Mouse (Mus musculus): ENCODE results near the gene Cmtm7. TPM values are rescaled to one million over a fixed set of nuclear protein-coding genes. Genes with fewer than 3 reads are reported as not detected.

Gene Cmtm7
- polyA plus RNA-seq, 1 experiment, result 38.1 TPM

- Histone ChIP-seq H3K4me3 (no peak overlapping the region), H3K4me2 (ENCODE audit: low read depth) (no peak overlapping the region), H3K79me2 (ENCODE audit: control insufficient read depth, insufficient read depth) (no peaks in the 10 kb centered on the region), H3ac (ENCODE audit: control insufficient read depth, insufficient read length) (no peak overlapping the region), H3K36me3 (ENCODE audit: control insufficient read depth, insufficient read depth) (no peaks in the 10 kb centered on the region), H3K27me3 (ENCODE audit: control insufficient read depth, insufficient read depth, insufficient read length) (no peaks in the 10 kb centered on the region)
- no peak for TF ChIP-seq TCF12 (IDR thresholded peaks at IDR 0.05; ENCODE audit: insufficient read depth, poor library complexity, severe bottlenecking)
- TF ChIP-seq MAX (IDR thresholded peaks at IDR 0.05; ENCODE audit: low read depth), result no peak
- TF ChIP-seq CEBPB (IDR thresholded peaks at IDR 0.05; ENCODE audit: insufficient read depth, poor library complexity, severe bottlenecking), result no peak
- no peak for TF ChIP-seq REST (IDR thresholded peaks at IDR 0.05; ENCODE audit: insufficient read depth, insufficient read length)
- TF ChIP-seq MYOD1 (IDR thresholded peaks at IDR 0.05; ENCODE audit: control insufficient read depth in 1 of 3, insufficient read length in 2 of 3, low read depth in 2 of 3), result no peak
- TF ChIP-seq POLR2AphosphoS2 (IDR thresholded peaks at IDR 0.05; ENCODE audit: insufficient read length, low read depth), result no peak
- no peak for TF ChIP-seq USF1 (IDR thresholded peaks at IDR 0.05; ENCODE audit: low read depth)
- no peak for TF ChIP-seq POLR2A (IDR thresholded peaks at IDR 0.05; ENCODE audit: insufficient read length, low read depth)
- no peak for TF ChIP-seq MYOG (IDR thresholded peaks at IDR 0.05; ENCODE audit: control insufficient read depth in 1 of 3, insufficient read depth in 1 of 3, insufficient read length in 2 of 3, low read depth in 2 of 3)
- TF ChIP-seq E2F4 (IDR thresholded peaks at IDR 0.05; ENCODE audit: insufficient read depth), result no peak
- no peak for TF ChIP-seq TCF3 (IDR thresholded peaks at IDR 0.05; ENCODE audit: insufficient read length, low read depth)
- TF ChIP-seq SRF (IDR thresholded peaks at IDR 0.05; ENCODE audit: control insufficient read depth, insufficient read length, low read depth), result no peak
Observed at GRCm38 (mm10) chr9:114808671-114809070, 27.0 kb upstream of the Cmtm7 start.

- TF ChIP-seq POLR2A (IDR thresholded peaks at IDR 0.05; ENCODE audit: insufficient read length, low read depth), result no peak
- TF ChIP-seq TCF12 (IDR thresholded peaks at IDR 0.05; ENCODE audit: insufficient read depth, poor library complexity, severe bottlenecking), result no peak
- no peak for TF ChIP-seq SRF (IDR thresholded peaks at IDR 0.05; ENCODE audit: control insufficient read depth, insufficient read length, low read depth)
- no peak for TF ChIP-seq E2F4 (IDR thresholded peaks at IDR 0.05; ENCODE audit: insufficient read depth)
- no peak for TF ChIP-seq REST (IDR thresholded peaks at IDR 0.05; ENCODE audit: insufficient read depth, insufficient read length)
- no peak for TF ChIP-seq MYOD1 (IDR thresholded peaks at IDR 0.05; ENCODE audit: control insufficient read depth in 1 of 3, insufficient read length in 2 of 3, low read depth in 2 of 3)
- no peak for TF ChIP-seq POLR2AphosphoS2 (IDR thresholded peaks at IDR 0.05; ENCODE audit: insufficient read length, low read depth)
- TF ChIP-seq TCF3 (IDR thresholded peaks at IDR 0.05; ENCODE audit: insufficient read length, low read depth), result no peak
- no peaks in the 10 kb centered on the region for H3K27me3 ChIP-seq (ENCODE audit: control insufficient read depth, insufficient read depth, insufficient read length)
Observed at GRCm38 (mm10) chr9:114807261-114807660, 25.6 kb upstream of the Cmtm7 start.

GRCm38 (mm10) chr9:114805151-114805671 lies 23.6 kb upstream of the Cmtm7 start:
- Histone ChIP-seq H3K4me2 (ENCODE audit: low read depth) (no peak overlapping the region), H3K36me3 (ENCODE audit: control insufficient read depth, insufficient read depth) (no peaks in the 10 kb centered on the region), H3K4me3 (no peak overlapping the region), H3K79me2 (ENCODE audit: control insufficient read depth, insufficient read depth) (no peaks in the 10 kb centered on the region), H3ac (ENCODE audit: control insufficient read depth, insufficient read length) (no peak overlapping the region), H3K27me3 (ENCODE audit: control insufficient read depth, insufficient read depth, insufficient read length) (peaks cover 4% of the 10 kb centered on the region)
- peak; percentile 24 for TF ChIP-seq TCF12 (IDR thresholded peaks at IDR 0.05; ENCODE audit: insufficient read depth, poor library complexity, severe bottlenecking)
- TF ChIP-seq MAX (IDR thresholded peaks at IDR 0.05; ENCODE audit: low read depth), result peak; percentile 42
- TF ChIP-seq CEBPB (IDR thresholded peaks at IDR 0.05; ENCODE audit: insufficient read depth, poor library complexity, severe bottlenecking), result no peak
- TF ChIP-seq TCF3 (IDR thresholded peaks at IDR 0.05; ENCODE audit: insufficient read length, low read depth), result no peak
- no peak for TF ChIP-seq E2F4 (IDR thresholded peaks at IDR 0.05; ENCODE audit: insufficient read depth)
- TF ChIP-seq MYOD1 (IDR thresholded peaks at IDR 0.05; ENCODE audit: control insufficient read depth in 1 of 3, insufficient read length in 2 of 3, low read depth in 2 of 3), result peak; percentile 63 to 90 (median 85)
- TF ChIP-seq USF1 (IDR thresholded peaks at IDR 0.05; ENCODE audit: low read depth), result peak; percentile 62
- peak in 2 of 3 experiments; percentile 60 to 91 for TF ChIP-seq MYOG (IDR thresholded peaks at IDR 0.05; ENCODE audit: control insufficient read depth in 1 of 3, insufficient read depth in 1 of 3, insufficient read length in 2 of 3, low read depth in 2 of 3)

More at GRCm38 (mm10) chr9:114807261-114807660, 25.6 kb upstream of the Cmtm7 start:
- H3K79me2 ChIP-seq (ENCODE audit: control insufficient read depth, insufficient read depth), result no peaks in the 10 kb centered on the region
- H3K36me3 ChIP-seq (ENCODE audit: control insufficient read depth, insufficient read depth), result no peaks in the 10 kb centered on the region
- no peak overlapping the region for H3K4me3 ChIP-seq
- no peak overlapping the region for H3ac ChIP-seq (ENCODE audit: control insufficient read depth, insufficient read length)
- H3K4me2 ChIP-seq (ENCODE audit: low read depth), result no peak overlapping the region

- TF ChIP-seq POLR2A (IDR thresholded peaks at IDR 0.05; ENCODE audit: insufficient read length, low read depth), result no peak
- H3K27me3 ChIP-seq (ENCODE audit: control insufficient read depth, insufficient read depth, insufficient read length), result peaks cover 4% of the 10 kb centered on the region
- H3K4me2 ChIP-seq (ENCODE audit: low read depth), result no peak overlapping the region
- no peak overlapping the region for H3ac ChIP-seq (ENCODE audit: control insufficient read depth, insufficient read length)
- no peak overlapping the region for H3K4me3 ChIP-seq
- H3K79me2 ChIP-seq (ENCODE audit: control insufficient read depth, insufficient read depth), result no peaks in the 10 kb centered on the region
- no peaks in the 10 kb centered on the region for H3K36me3 ChIP-seq (ENCODE audit: control insufficient read depth, insufficient read depth)
Observed at GRCm38 (mm10) chr9:114802191-114802590, 20.5 kb upstream of the Cmtm7 start.

- H3K4me2 ChIP-seq (ENCODE audit: low read depth), result no peak overlapping the region
- no peak overlapping the region for H3K4me3 ChIP-seq
- H3ac ChIP-seq (ENCODE audit: control insufficient read depth, insufficient read length), result no peak overlapping the region
- H3K79me2 ChIP-seq (ENCODE audit: control insufficient read depth, insufficient read depth), result no peaks in the 10 kb centered on the region
- peaks cover 4% of the 10 kb centered on the region for H3K27me3 ChIP-seq (ENCODE audit: control insufficient read depth, insufficient read depth, insufficient read length)
- TF ChIP-seq MAX (IDR thresholded peaks at IDR 0.05; ENCODE audit: low read depth) (no peak), TCF12 (IDR thresholded peaks at IDR 0.05; ENCODE audit: insufficient read depth, poor library complexity, severe bottlenecking) (no peak), USF1 (IDR thresholded peaks at IDR 0.05; ENCODE audit: low read depth) (no peak), SRF (IDR thresholded peaks at IDR 0.05; ENCODE audit: control insufficient read depth, insufficient read length, low read depth) (no peak), MYOG (IDR thresholded peaks at IDR 0.05; ENCODE audit: control insufficient read depth in 1 of 3, insufficient read depth in 1 of 3, insufficient read length in 2 of 3, low read depth in 2 of 3) (no peak), MYOD1 (IDR thresholded peaks at IDR 0.05; ENCODE audit: control insufficient read depth in 1 of 3, insufficient read length in 2 of 3, low read depth in 2 of 3) (no peak), POLR2AphosphoS2 (IDR thresholded peaks at IDR 0.05; ENCODE audit: insufficient read length, low read depth) (no peak), CEBPB (IDR thresholded peaks at IDR 0.05; ENCODE audit: insufficient read depth, poor library complexity, severe bottlenecking) (no peak), POLR2A (IDR thresholded peaks at IDR 0.05; ENCODE audit: insufficient read length, low read depth) (no peak), E2F4 (IDR thresholded peaks at IDR 0.05; ENCODE audit: insufficient read depth) (no peak), REST (IDR thresholded peaks at IDR 0.05; ENCODE audit: insufficient read depth, insufficient read length) (no peak), TCF3 (IDR thresholded peaks at IDR 0.05; ENCODE audit: insufficient read length, low read depth) (no peak)
- H3K36me3 ChIP-seq (ENCODE audit: control insufficient read depth, insufficient read depth), result no peaks in the 10 kb centered on the region
Observed at GRCm38 (mm10) chr9:114801301-114801700, 19.6 kb upstream of the Cmtm7 start.

All from myocyte (in vitro differentiated cells).